Mouse (Mus musculus) E14TG2a.4 (cell line): ENCODE data around the gene Glo1.

Source experiments
- CTCF ChIP-seq: conservative IDR thresholded peaks from 2 replicates; pipeline ENCODE4 v1.5.1; 2014; ENCODE audit warnings: low read length
- NANOG ChIP-seq: IDR thresholded peaks from 2 replicates; pipeline ENCODE4 v1.6.1; 2014; ENCODE audit warnings: borderline replicate concordance, low read length, mixed read lengths

DNA sequence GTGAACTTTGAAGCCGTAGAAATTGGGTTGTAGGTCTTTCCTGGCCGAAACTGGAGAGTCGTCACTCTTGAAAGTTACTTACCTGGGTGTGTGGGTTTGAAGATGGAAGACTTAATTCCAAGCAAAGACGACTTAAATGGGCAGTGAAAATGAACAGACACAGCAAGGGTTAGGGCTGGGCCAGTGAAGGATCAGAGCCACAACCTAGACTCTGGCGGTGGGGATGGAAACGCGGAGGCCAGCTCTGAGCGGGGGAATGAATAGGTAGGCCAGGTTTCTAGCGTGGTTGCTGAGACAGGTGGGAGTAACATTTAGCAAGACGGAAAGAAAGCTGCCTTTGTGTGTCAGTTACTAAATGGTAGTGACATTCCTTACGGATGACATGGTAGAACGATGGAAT lies 49.7 kb downstream of the Glo1 start:
- TF ChIP-seq CTCF, result no peak
- no peak for TF ChIP-seq NANOG
